Mouse (Mus musculus): ENCODE measurements around the gene Pomc. TPM values are rescaled to one million over a fixed set of nuclear protein-coding genes. Genes with fewer than 3 reads are reported as not detected.

Gene Pomc
- total and polyA plus RNA-seq, 2 experiments: 0.18 TPM; not detected in 1

DNA sequence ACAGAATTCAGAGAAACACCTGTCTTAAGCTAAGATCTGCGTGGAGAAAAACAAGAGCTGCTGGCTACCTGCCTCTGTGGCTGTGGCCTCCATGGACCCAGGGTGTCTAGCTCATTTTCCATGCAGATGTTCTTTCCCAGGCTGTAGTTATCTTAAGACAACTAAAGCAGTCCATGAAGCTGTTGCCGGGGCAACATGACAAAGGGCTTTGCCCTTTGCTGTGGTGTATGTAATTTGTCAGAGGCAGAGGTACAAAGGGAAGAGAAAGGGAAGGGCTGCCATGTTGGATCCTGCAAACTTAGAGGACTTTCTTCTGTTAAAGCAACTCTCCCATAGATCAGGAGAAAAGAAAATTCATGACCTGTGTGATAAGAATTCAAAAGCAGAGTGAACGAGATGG, 36.3 kb downstream of the Pomc start:
- TF ChIP-seq POLR2A (IDR thresholded peaks at IDR 0.05; ENCODE audit: extremely low read depth, insufficient read depth, low read length): no peak
- TF ChIP-seq CTCF (IDR thresholded peaks at IDR 0.05; ENCODE audit: low read depth, low read length): no peak
- no peak overlapping the region for H3K27ac ChIP-seq (replicated peaks; ENCODE audit: insufficient read depth, low read depth, low read length)
- no peaks in the 10 kb centered on the region for H3K79me2 ChIP-seq (ENCODE audit: control insufficient read depth, insufficient read depth, low read length)
- H3K27me3 ChIP-seq (ENCODE audit: control insufficient read depth, insufficient read depth, low read length): no peaks in the 10 kb centered on the region
- whole genome bisulfite sequencing: 86% methylated on average over 3 of the region's 3 CpGs
- no peak overlapping the region for H3K4me3 ChIP-seq (ENCODE audit: insufficient read depth, low read depth, low read length)
- no peaks in the 10 kb centered on the region for H3K36me3 ChIP-seq (ENCODE audit: control insufficient read depth, insufficient read depth, low read length)
- DNase-seq (ENCODE audit: extremely low read depth, low read depth, low spot score): no peak
- no peaks in the 10 kb centered on the region for H3K4me1 ChIP-seq (ENCODE audit: control insufficient read depth, insufficient read depth, low read length)
- H3K9ac ChIP-seq (ENCODE audit: low read depth, low read length): no peak overlapping the region

DNA sequence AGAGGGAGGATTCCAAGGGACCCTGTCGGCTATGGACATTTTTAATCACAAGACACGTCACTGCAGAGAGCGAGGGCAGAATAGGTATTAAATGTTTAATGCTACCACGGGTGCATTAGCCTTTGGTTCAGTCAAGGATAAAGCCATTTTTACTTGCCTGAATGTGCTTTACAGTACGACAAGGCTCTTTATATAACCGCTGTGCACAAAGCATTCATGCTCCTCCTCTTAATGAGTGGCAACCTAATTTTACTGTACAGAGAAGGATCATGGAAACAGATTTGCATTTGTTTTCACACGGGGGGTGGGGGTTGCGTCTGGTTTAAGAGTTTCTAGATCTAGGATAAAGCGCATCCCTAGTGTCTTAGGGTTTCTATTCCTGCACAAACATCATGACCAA, 42.0 kb downstream of the Pomc start:
- Histone ChIP-seq H3K36me3 (ENCODE audit: control insufficient read depth, insufficient read depth, low read length) (no peaks in the 10 kb centered on the region), H3K4me3 (ENCODE audit: insufficient read depth, low read depth, low read length) (no peak overlapping the region), H3K9ac (ENCODE audit: low read depth, low read length) (no peak overlapping the region), H3K79me2 (ENCODE audit: control insufficient read depth, insufficient read depth, low read length) (no peaks in the 10 kb centered on the region), H3K27me3 (ENCODE audit: control insufficient read depth, insufficient read depth, low read length) (0 out of 2 replicates have a peak, but pooled peaks cover 3% of the 10 kb centered on the region), H3K27ac (replicated peaks; ENCODE audit: insufficient read depth, low read depth, low read length) (no peak overlapping the region), H3K4me1 (ENCODE audit: control insufficient read depth, insufficient read depth, low read length) (no peaks in the 10 kb centered on the region)
- 88% methylated on average over 9 of the region's 9 CpGs for WGBS
- DNase-seq (ENCODE audit: extremely low read depth, low read depth, low spot score): no peak
- TF ChIP-seq CTCF (IDR thresholded peaks at IDR 0.05; ENCODE audit: low read depth, low read length) (no peak), POLR2A (IDR thresholded peaks at IDR 0.05; ENCODE audit: extremely low read depth, insufficient read depth, low read length) (no peak)

DNA sequence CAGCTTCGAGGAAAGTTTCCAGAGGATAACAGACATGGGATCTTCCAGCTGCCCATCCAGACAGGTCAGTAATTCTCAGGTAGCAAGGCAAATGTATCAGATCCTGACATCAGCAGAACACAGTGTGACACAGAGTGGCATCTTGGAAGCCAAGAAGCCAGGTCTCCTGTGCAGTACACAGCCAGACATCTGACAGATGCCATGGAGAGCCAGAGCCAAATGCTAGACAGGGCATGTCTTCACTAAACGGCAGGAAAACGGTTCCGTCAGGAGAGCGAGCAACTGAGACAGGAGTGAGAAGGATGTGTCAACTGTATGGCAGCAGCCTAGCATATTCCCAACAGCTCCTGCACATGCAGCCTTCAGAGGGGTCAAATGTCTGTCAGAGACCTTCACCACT, 45.7 kb downstream of the Pomc start:
- H3K36me3 ChIP-seq (ENCODE audit: control insufficient read depth, insufficient read depth, low read length): no peaks in the 10 kb centered on the region
- DNase-seq (ENCODE audit: extremely low read depth, low read depth, low spot score): no peak
- no peaks in the 10 kb centered on the region for H3K79me2 ChIP-seq (ENCODE audit: control insufficient read depth, insufficient read depth, low read length)
- H3K27ac ChIP-seq (replicated peaks; ENCODE audit: insufficient read depth, low read depth, low read length): no peak overlapping the region
- no peaks in the 10 kb centered on the region for H3K4me1 ChIP-seq (ENCODE audit: control insufficient read depth, insufficient read depth, low read length)
- TF ChIP-seq CTCF (IDR thresholded peaks at IDR 0.05; ENCODE audit: low read depth, low read length) (no peak), POLR2A (IDR thresholded peaks at IDR 0.05; ENCODE audit: extremely low read depth, insufficient read depth, low read length) (no peak)
- H3K27me3 ChIP-seq (ENCODE audit: control insufficient read depth, insufficient read depth, low read length): 0 out of 2 replicates have a peak, but pooled peaks cover 3% of the 10 kb centered on the region
- H3K9ac ChIP-seq (ENCODE audit: low read depth, low read length): no peak overlapping the region
- 92% methylated on average over 5 of the region's 5 CpGs for WGBS
- no peak overlapping the region for H3K4me3 ChIP-seq (ENCODE audit: insufficient read depth, low read depth, low read length)

DNA sequence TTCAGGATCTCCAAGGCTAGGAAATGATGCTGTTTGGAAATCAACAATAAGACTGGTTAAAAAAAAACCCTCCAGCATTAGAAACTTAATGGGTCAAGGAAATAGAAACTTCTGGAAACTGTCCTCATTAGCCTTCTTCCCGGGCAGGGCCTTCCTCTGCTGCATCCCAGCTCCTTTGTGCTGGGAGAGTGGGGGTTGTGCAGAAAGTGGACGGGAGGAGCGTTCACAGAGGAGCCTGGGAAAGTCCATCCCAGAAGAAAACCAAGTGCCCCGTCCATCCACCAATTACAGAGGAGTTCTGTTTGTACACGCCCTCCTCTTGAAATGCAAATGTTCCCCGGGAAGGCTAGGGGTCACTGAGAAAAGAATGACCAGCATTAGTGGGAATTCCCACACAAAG, 49.9 kb downstream of the Pomc start:
- Histone ChIP-seq H3K4me3 (ENCODE audit: insufficient read depth, low read depth, low read length) (no peak overlapping the region), H3K27ac (replicated peaks; ENCODE audit: insufficient read depth, low read depth, low read length) (no peak overlapping the region), H3K36me3 (ENCODE audit: control insufficient read depth, insufficient read depth, low read length) (no peaks in the 10 kb centered on the region), H3K79me2 (ENCODE audit: control insufficient read depth, insufficient read depth, low read length) (no peaks in the 10 kb centered on the region), H3K27me3 (ENCODE audit: control insufficient read depth, insufficient read depth, low read length) (no peaks in the 10 kb centered on the region), H3K9ac (ENCODE audit: low read depth, low read length) (no peak overlapping the region), H3K4me1 (ENCODE audit: control insufficient read depth, insufficient read depth, low read length) (no peaks in the 10 kb centered on the region)
- TF ChIP-seq POLR2A (IDR thresholded peaks at IDR 0.05; ENCODE audit: extremely low read depth, insufficient read depth, low read length): no peak
- TF ChIP-seq CTCF (IDR thresholded peaks at IDR 0.05; ENCODE audit: low read depth, low read length): no peak
- 51% methylated on average over 6 of the region's 6 CpGs for WGBS
- no peak for DNase-seq (ENCODE audit: extremely low read depth, low read depth, low spot score)

DNA sequence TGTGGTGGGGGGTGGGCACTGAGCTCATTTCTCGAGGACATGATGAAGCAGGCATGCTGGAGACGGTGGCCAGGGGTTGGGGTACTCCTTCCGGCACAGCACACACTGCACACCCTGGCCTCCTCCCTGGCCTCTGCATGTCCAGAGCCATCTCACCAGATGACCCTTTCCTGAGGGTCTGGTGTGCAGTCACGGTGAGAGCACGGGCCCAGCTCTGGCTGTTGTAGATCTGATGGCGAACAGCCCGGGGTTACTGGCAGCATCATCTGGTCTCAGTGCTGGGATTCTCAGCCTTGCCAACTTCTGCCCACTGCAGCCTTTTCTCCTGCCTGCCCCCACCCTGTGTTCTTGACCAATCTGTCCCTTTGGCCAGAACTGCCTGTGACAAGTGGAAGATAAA, 51.3 kb downstream of the Pomc start:
- DNase-seq (ENCODE audit: extremely low read depth, low read depth, low spot score): no peak
- Histone ChIP-seq H3K79me2 (ENCODE audit: control insufficient read depth, insufficient read depth, low read length) (no peaks in the 10 kb centered on the region), H3K27ac (replicated peaks; ENCODE audit: insufficient read depth, low read depth, low read length) (no peak overlapping the region), H3K4me3 (ENCODE audit: insufficient read depth, low read depth, low read length) (no peak overlapping the region), H3K27me3 (ENCODE audit: control insufficient read depth, insufficient read depth, low read length) (no peaks in the 10 kb centered on the region), H3K9ac (ENCODE audit: low read depth, low read length) (no peak overlapping the region), H3K36me3 (ENCODE audit: control insufficient read depth, insufficient read depth, low read length) (no peaks in the 10 kb centered on the region), H3K4me1 (ENCODE audit: control insufficient read depth, insufficient read depth, low read length) (no peaks in the 10 kb centered on the region)
- TF ChIP-seq CTCF (IDR thresholded peaks at IDR 0.05; ENCODE audit: low read depth, low read length) (no peak), POLR2A (IDR thresholded peaks at IDR 0.05; ENCODE audit: extremely low read depth, insufficient read depth, low read length) (no peak)
- 89% methylated on average over 7 of the region's 7 CpGs for WGBS

DNA sequence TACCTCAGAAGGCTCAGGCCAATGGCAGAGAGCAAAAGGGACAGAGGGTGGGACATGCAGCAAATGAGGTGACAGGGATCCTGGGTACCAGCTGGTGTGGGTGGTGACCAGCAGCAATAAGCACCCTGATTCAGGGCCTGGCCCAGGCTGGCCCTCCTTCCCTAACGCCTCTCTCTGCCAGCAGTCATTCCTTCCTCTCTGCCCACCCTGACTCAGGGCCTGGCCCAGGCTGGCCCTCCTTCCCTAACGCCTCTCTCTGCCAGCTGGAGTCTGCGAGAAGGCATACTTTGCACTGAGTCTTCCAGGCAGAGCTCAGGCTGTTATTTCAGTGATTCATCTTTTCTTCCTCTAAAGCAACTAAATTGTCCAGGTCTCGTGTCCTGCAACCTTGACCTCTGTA, 52.4 kb downstream of the Pomc start:
- 65% methylated on average over 4 of the region's 4 CpGs for WGBS
- Histone ChIP-seq H3K27me3 (ENCODE audit: control insufficient read depth, insufficient read depth, low read length) (no peaks in the 10 kb centered on the region), H3K4me3 (ENCODE audit: insufficient read depth, low read depth, low read length) (no peak overlapping the region), H3K9ac (ENCODE audit: low read depth, low read length) (no peak overlapping the region), H3K79me2 (ENCODE audit: control insufficient read depth, insufficient read depth, low read length) (no peaks in the 10 kb centered on the region), H3K27ac (replicated peaks; ENCODE audit: insufficient read depth, low read depth, low read length) (no peak overlapping the region), H3K36me3 (ENCODE audit: control insufficient read depth, insufficient read depth, low read length) (no peaks in the 10 kb centered on the region), H3K4me1 (ENCODE audit: control insufficient read depth, insufficient read depth, low read length) (no peaks in the 10 kb centered on the region)
- no peak for DNase-seq (ENCODE audit: extremely low read depth, low read depth, low spot score)
- TF ChIP-seq POLR2A (IDR thresholded peaks at IDR 0.05; ENCODE audit: extremely low read depth, insufficient read depth, low read length): no peak
- TF ChIP-seq CTCF (IDR thresholded peaks at IDR 0.05; ENCODE audit: low read depth, low read length): no peak

Data from liver, adult 2 months (tissue).